21 mouse cellular contexts compared by ENCODE assay signal in the genomic region with DNA sequence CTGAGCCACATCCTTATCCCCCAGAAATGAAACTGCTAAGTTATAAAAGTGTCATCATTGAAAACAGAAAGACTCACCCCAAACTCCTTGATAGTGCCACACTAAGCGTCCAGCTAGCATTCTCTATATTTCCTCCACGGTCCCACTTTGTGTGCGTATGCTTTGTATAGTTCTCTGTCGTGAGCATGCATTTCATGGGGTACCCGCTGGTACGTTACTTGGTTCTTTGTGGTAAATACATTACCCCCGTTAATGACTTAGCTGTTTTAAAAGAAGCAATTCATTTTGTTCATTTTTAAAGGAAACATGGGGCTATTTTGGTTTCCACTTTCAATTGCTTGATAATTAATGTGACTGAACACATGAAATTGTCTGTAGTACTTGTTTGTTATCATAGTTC.
"Had no signal": no experiment of that assay in that cellular context is flagged by ENCODE, and none has a peak within 500 bp of the region (broad histone marks: within the 10 kb centered on the region; RNA-seq: fewer than 3 reads in every experiment).

No protein-coding gene starts in this region.

- H3K27me3 ChIP-seq: liver, embryonic 13.5 days; liver, embryonic 15.5 days; midbrain, embryonic 12.5 days; neural tube, embryonic 13.5 days; neural tube, embryonic 15.5 days had no signal

- H3K9me3 ChIP-seq: liver, embryonic 13.5 days; liver, embryonic 15.5 days; neural tube, embryonic 13.5 days; neural tube, embryonic 15.5 days had no signal

- DNase-seq: liver, embryonic 13.5 days; lung, adult 18-20 months; lung, embryonic 14.5 days; lung, postnatal 10 days; lung, postnatal 4 days; midbrain, embryonic 14.5 days; retina, postnatal 1 day; right cerebral cortex, adult 18-20 months; right cerebral cortex, postnatal 25 days; right cerebral cortex, postnatal 4 days; spleen, adult 18-20 months; thymus, adult 18-20 months; thymus, postnatal 14 days; thymus, postnatal 36 days had no signal

- H3K4me3 ChIP-seq: liver, embryonic 13.5 days; liver, embryonic 15.5 days; midbrain, embryonic 10.5 days; midbrain, embryonic 12.5 days; myocyte; neural tube, embryonic 13.5 days; neural tube, embryonic 15.5 days had no signal

- H3K27ac ChIP-seq: liver, embryonic 13.5 days; liver, embryonic 15.5 days; midbrain, embryonic 10.5 days; midbrain, embryonic 12.5 days; neural tube, embryonic 13.5 days; neural tube, embryonic 15.5 days had no signal

- H3K4me1 ChIP-seq: liver, embryonic 13.5 days; liver, embryonic 15.5 days; midbrain, embryonic 10.5 days; midbrain, embryonic 12.5 days; neural tube, embryonic 13.5 days; neural tube, embryonic 15.5 days had no signal

- ATAC-seq: midbrain, embryonic 16.5 days had no signal

- H3K9ac ChIP-seq: liver, embryonic 13.5 days; liver, embryonic 15.5 days; lung, embryonic 14.5 days; midbrain, embryonic 12.5 days; neural tube, embryonic 13.5 days; neural tube, embryonic 15.5 days had no signal

- H3K4me2 ChIP-seq: liver, embryonic 13.5 days; liver, embryonic 15.5 days; lung, embryonic 14.5 days; midbrain, embryonic 12.5 days; neural tube, embryonic 13.5 days; neural tube, embryonic 15.5 days had no signal
